Mouse (Mus musculus) liver, postnatal 0 days (tissue): ENCODE measurements around the gene Aif1l. TPM values are rescaled to one million over a fixed set of nuclear protein-coding genes. Genes with fewer than 3 reads are reported as not detected.

Experiments used
- ATAC-seq: fragments of 200-750 bp; cut with Nextera tagmentation; 2 replicates; pipeline ENCODE4 v1.8.0; 2017; ENCODE audit warnings: mild to moderate bottlenecking, moderate library complexity
- DNase-seq: peaks from one replicate; pipeline ENCODE4 v3.0.0-alpha.2; 2016
- H3K27ac ChIP-seq: fragments of 300-500 bp; sonication (generic); 2 replicates; pipeline ENCODE4 v1.5.1; 2014; ENCODE audit warnings: antibody characterized with exemption, moderate library complexity, mild to moderate bottlenecking, low read depth
- H3K27me3 ChIP-seq: fragments of 300-500 bp; sonication (generic); 2 replicates; pipeline ENCODE4 v1.6.1; 2014; ENCODE audit warnings: low read length, control low read depth, mixed read lengths; ENCODE audit not compliant: insufficient read depth
- H3K36me3 ChIP-seq: fragments of 300-500 bp; sonication (generic); replicated peaks from 2 replicates; pipeline ENCODE4 v1.6.1; 2014; ENCODE audit warnings: mild to moderate bottlenecking, control low read depth, low read length, moderate library complexity, mixed read lengths; ENCODE audit not compliant: insufficient read depth
- H3K4me1 ChIP-seq: fragments of 300-500 bp; sonication (generic); 2 replicates; pipeline ENCODE4 v1.6.1; 2014; ENCODE audit warnings: antibody characterized with exemption, mild to moderate bottlenecking, control low read depth; ENCODE audit not compliant: insufficient read depth
- H3K4me2 ChIP-seq: fragments of 300-500 bp; sonication (generic); 2 replicates; pipeline ENCODE4 v1.6.1; 2014; ENCODE audit warnings: low read depth, mild to moderate bottlenecking, low read length, moderate library complexity, mixed read lengths
- H3K4me3 ChIP-seq: fragments of 300-500 bp; sonication (generic); 2 replicates; pipeline ENCODE4 v1.5.1; 2014; ENCODE audit warnings: low read depth, low read length
- H3K9ac ChIP-seq: fragments of 300-500 bp; sonication (generic); replicated peaks from 2 replicates; pipeline ENCODE4 v1.6.1; 2014; ENCODE audit warnings: mild to moderate bottlenecking, moderate library complexity
- H3K9me3 ChIP-seq: fragments of 300-500 bp; sonication (generic); 2 replicates; pipeline ENCODE4 v1.6.1; 2016; ENCODE audit warnings: mild to moderate bottlenecking, control low read depth, low read length, mixed read lengths
- CTCF ChIP-seq: sonication (generic); IDR thresholded peaks from 2 replicates; pipeline ENCODE4 v1.5.1; 2016; ENCODE audit warnings: antibody characterized with exemption, low read depth
- EP300 ChIP-seq: IDR thresholded peaks from 2 replicates; pipeline ENCODE4 v1.6.1; 2016; ENCODE audit warnings: antibody characterized with exemption, low read depth, mild to moderate bottlenecking
- WGBS: fragments of 180-500 bp; shearing (Covaris S2); extraction: QIAGEN DNeasy Blood & Tissue Kit; methylation state at CpG from one replicate; pipeline ENCODE4 v1.1.7; 2014; ENCODE audit not compliant: insufficient replicate concordance; 5-methylcytosine and 5-hydroxymethylcytosine counted together
- polyA plus RNA-seq: library from polyadenylated mRNA; unstranded; fragments of >200 nt; fragmentation: Nextera tagmentation; extraction: Ambion mirVana; gene quantifications from 2 replicates; pipeline ENCODE4 v1.2.1, GENCODE M21; 2015

The Aif1l gene
- polyA plus RNA-seq, 1 experiment from 2014 or later, result 0.39 TPM

GRCm38 (mm10) chr2:32008716-32009115 is 58.8 kb downstream of the Aif1l start:
- DNase-seq (no peak), ATAC-seq (no peak)
- TF ChIP-seq CTCF (no peak), EP300 (no peak)
- H3K9ac ChIP-seq, result no peak overlapping the region
- no peaks in the 10 kb centered on the region for H3K9me3 ChIP-seq
- no peak overlapping the region for H3K4me2 ChIP-seq
- no peaks in the 10 kb centered on the region for H3K4me1 ChIP-seq
- peaks cover 72% of the 10 kb centered on the region for H3K36me3 ChIP-seq
- H3K4me3 ChIP-seq, result no peak overlapping the region
- H3K27ac ChIP-seq, result no peak overlapping the region
- 81% methylated on average over 11 of the region's 11 CpGs for WGBS
- H3K27me3 ChIP-seq, result no peaks in the 10 kb centered on the region

- Histone ChIP-seq H3K36me3 (peaks cover 70% of the 10 kb centered on the region), H3K27ac (no peak overlapping the region), H3K27me3 (no peaks in the 10 kb centered on the region), H3K9ac (no peak overlapping the region), H3K4me2 (no peak overlapping the region), H3K4me3 (no peak overlapping the region), H3K9me3 (no peaks in the 10 kb centered on the region), H3K4me1 (no peaks in the 10 kb centered on the region)
- no peak for DNase-seq
- TF ChIP-seq CTCF, result no peak
- no peak for TF ChIP-seq EP300
- no peak for ATAC-seq
- 86% methylated on average over 4 of the region's 4 CpGs for WGBS
These were observed 69.8 kb downstream of the Aif1l start for GRCm38 (mm10) chr2:32019704-32020103.

- ATAC-seq, result no peak
- DNase-seq, result no peak
- H3K36me3 ChIP-seq, result peaks cover 73% of the 10 kb centered on the region
These were observed 70.3 kb downstream of the Aif1l start for GRCm38 (mm10) chr2:32020229-32020628.

More at GRCm38 (mm10) chr2:32020229-32020628, 70.3 kb downstream of the Aif1l start:
- H3K4me2 ChIP-seq, result no peak overlapping the region
- TF ChIP-seq EP300 (no peak), CTCF (peak; percentile 22; the same call in 1 of the 2 replicates)
- no peaks in the 10 kb centered on the region for H3K9me3 ChIP-seq
- H3K4me1 ChIP-seq, result no peaks in the 10 kb centered on the region
- no peak overlapping the region for H3K27ac ChIP-seq
- no peak overlapping the region for H3K9ac ChIP-seq
- 83% methylated on average over 5 of the region's 5 CpGs for WGBS
- no peak overlapping the region for H3K4me3 ChIP-seq
- H3K27me3 ChIP-seq, result no peaks in the 10 kb centered on the region

Other genes starting within 250 kb of the Aif1l start
- gene Qrfp, start 139.6 kb upstream of the Aif1l start, polyA plus RNA-seq, result 0.07 and 0.08 TPM in 2 replicates
- gene Fibcd1, start 104.1 kb upstream of the Aif1l start, polyA plus RNA-seq, result not detected in 2 replicates
- gene Lamc3, start 62.8 kb upstream of the Aif1l start, polyA plus RNA-seq, result 0.02 TPM in 1 of 2 replicates, not detected in the other
- gene Nup214, start 24.3 kb downstream of the Aif1l start, polyA plus RNA-seq, result 20.8 and 31.2 TPM in 2 replicates
- gene Fam78a, start 134.7 kb downstream of the Aif1l start, polyA plus RNA-seq, result 3.8 and 4.3 TPM in 2 replicates
- 1.6 and 1.7 TPM in 2 replicates for gene Plpp7, start 145.4 kb downstream of the Aif1l start, polyA plus RNA-seq
- gene Prrc2b, start 200.9 kb downstream of the Aif1l start, polyA plus RNA-seq, result 7.5 and 8.4 TPM in 2 replicates